Mouse (Mus musculus) hematopoietic stem cell, adult 5-6 weeks (primary cell): Measurements from ENCODE around the gene Il12rb2. TPM values are rescaled to one million over a fixed set of nuclear protein-coding genes. Genes with fewer than 3 reads are reported as not detected.

Source experiments
- ATAC-seq, 2 experiments: fragments of 125-278 bp in 1 of 2; replicated peaks in 1 of 2; 2 replicates each; pipeline ENCODE4 v1.8.0; 2016 to 2017; ENCODE audit warnings: inconsistent platforms in 2 of 2, mild to moderate bottlenecking in 2 of 2, moderate number of reproducible peaks in 2 of 2, low read depth in 1 of 2, moderate TSS enrichment in 1 of 2; ENCODE audit not compliant: low FRiP score in 2 of 2, poor library complexity in 2 of 2, severe bottlenecking in 2 of 2, insufficient read depth in 1 of 2, low TSS enrichment in 1 of 2
- total RNA-seq: library from RNA; stranded (forward); fragments of 172-1452, 232-1000 nt; gene quantifications from 2 replicates; pipeline ENCODE4 v1.2.3, GENCODE M21; 2017

Gene Il12rb2
- total RNA-seq, 1 experiment from 2014 or later, result 8.0 TPM

DNA sequence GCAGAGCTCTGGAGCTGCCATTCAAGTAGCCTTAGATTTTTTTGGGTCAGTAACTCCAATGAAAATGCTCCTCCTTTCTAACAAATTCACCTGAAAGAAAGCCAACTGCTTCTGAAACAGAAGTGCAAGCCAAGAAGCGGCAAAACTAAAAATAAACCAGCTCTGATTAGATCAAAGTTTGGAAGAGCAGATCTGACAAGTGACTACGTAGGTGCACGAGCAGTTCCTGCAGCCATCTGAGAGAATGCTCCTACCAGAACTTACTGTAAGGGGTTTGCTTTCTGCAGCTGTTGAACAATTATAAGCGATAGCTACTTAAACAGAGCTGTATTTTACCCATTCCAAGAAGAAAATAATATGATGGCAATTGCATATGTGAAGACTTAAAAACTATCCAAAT is 73.5 kb downstream of the Il12rb2 start:
- ATAC-seq, result no peak

DNA sequence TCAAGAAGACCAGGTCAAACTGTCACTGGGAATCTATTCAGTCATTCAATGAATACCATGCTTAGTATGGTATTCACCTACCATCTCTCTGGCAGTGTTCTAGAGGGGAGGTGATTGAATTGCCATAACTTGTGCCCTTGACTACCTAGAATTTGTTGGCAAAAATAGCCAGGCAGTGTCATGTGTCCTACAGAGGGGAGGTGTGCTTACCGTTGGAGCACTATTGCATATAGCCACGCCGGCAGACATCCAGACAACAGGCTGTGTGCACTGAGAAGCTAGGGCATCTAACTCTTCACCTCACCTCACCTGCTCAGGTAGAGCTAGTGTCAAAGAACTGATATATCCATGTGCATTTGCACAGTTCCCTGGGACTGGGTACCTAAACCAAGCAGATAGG is 74.8 kb downstream of the Il12rb2 start:
- no peak for ATAC-seq

DNA sequence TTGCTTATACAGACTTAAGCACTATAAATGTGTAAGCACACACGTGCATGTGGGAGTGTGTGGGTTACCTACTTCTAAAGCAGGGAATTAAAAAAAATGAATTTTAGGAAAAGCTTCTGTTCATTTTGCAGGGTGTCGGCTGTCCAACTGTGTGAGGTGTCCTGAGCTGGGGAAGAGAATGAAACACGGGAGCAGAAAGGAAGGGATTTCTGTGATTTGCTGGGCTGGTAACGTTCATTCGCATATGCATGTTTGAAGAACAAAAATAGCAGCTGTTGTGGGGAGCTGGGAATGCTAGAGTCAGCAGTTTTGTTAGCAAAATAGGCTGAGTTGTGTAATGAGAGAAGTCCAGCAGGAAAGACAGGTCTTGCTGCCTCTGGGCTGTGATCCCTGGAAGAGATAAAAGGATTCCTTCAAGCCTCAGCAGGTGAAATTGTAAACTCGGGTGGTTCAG is 75.3 kb downstream of the Il12rb2 start:
- ATAC-seq, result no peak

DNA sequence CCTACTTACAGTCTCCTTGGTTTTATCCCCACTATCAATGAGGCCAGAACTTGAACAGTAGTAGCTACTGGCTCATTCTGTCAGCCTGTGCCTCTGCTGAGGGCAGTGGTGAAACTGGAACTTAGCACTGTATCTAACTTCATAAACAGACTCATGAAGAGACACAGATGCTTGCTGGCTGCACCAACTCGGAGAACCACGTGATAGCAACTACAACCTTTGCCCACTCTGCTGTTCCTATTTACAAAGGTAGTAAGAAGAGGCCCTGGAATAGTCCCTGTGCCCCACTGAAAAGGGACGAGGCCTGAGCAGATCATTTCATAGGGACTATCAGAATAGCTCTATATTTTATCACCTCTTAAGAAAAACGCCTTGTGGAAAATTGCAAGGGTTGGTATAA is 75.7 kb downstream of the Il12rb2 start:
- no peak for ATAC-seq

DNA sequence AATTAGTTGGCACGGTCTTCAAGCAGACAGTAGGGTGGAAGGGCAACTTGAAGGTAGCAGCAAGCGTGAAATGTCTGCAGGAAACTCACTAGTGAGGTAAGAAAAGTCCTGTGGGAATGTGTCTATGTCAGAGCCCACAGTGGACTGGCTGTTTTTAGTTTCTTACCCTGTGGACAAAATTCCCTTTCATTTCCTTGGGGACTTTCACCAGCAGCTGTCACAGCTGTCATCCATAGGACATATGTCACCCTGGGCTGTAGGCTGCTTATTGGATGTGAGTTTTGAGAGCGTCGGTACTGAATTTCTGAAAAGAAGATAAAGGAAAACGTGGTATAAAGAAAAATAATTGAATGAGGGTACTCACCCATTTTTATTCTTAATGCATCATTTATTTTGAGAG is 77.2 kb downstream of the Il12rb2 start:
- no peak for ATAC-seq

DNA sequence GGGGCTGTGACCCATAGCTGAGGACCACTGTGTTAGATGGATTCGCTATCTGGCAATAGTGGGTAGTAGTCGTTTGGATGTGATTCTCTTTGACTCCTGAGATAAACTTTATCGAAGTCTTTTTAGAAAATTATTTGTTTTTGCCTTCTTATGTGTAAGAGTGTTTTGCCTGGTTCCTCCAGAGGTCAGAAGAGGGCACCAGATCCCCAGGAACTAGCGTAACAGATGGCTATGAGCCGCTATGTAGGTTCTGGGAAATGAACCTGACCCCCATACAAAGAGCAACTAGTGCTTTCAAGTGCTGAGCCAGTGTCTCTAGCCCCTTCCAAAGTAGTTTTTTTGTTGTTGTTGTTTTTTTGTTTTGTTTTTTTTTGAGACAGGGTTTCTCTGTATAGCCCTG is 79.9 kb downstream of the Il12rb2 start:
- ATAC-seq, result peak in 1 of 2 experiments; percentile 52; a peak in 1 of 4 replicates

DNA sequence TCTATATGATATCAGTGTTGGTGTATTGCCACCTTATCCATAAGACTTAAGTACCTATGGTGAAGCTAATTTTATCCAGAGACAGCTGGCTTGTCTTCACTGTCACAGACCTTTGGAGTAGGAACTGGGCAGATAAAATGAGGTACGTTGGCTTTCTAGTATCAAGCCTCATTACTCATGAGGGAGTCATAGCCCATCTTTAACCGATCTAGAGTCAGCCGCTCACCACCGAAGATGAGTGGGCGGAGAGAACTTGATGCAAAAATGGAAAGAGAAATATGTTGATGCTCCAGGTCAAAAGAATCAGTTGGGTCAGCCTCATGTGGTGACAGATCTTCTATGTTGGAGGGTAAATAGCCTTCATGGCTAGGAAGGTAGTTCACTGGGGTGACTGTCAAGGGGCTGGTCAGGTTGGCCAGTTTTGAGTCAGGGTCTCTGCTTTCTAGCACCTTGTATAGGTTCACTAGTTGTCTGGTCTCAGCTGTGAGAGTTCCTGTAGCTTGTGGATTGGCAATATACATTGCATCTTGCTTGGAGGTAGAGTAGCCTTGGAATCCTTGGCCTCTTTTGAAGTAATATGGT is 83.9 kb downstream of the Il12rb2 start:
- ATAC-seq, result no peak

DNA sequence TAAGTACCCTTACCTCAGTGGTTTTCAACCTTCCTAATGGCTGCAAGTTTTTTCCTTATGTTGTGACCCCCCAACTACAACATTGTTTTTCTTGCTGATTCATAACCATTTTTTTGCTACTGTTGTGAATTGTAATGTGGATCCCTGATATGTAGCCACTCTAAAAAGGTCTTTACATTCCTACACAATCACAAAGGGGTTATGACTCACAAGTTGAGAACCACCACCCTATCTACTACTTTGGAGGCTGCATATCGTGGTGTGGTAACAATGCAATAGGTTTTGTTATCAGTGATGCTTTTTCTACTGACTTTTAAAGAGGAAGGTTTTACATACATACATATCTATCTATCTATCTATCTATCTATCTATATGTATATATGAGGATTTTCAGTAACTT is 93.1 kb downstream of the Il12rb2 start:
- ATAC-seq, result no peak

DNA sequence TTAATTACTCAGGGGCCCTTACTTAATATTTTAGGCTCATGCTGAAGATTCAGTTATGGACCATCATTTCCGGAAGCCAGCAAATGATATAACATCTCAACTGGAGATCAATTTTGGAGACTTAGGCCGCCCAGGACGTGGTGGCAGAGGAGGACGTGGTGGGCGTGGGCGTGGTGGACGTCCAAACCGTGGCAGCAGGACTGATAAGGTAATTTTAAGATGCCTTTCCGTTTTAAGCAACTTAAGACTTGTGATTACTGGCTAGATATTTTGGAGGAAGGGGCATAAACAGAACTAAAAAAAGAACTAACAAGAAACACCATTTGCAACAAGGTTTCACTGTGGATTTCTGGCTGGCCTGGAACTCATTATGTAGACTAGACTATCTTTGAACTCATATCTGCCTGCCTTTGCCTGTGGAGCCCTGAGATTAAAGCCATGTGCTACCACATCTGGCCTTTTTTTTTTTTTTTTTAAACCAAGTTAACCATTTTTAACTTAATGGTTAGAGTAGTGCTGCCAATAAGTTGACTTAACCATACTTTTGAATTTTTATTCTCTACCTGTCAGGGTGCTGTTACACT is 94.3 kb downstream of the Il12rb2 start:
- peak in 1 of 2 experiments; percentile 37; a peak in 1 of 4 replicates for ATAC-seq

DNA sequence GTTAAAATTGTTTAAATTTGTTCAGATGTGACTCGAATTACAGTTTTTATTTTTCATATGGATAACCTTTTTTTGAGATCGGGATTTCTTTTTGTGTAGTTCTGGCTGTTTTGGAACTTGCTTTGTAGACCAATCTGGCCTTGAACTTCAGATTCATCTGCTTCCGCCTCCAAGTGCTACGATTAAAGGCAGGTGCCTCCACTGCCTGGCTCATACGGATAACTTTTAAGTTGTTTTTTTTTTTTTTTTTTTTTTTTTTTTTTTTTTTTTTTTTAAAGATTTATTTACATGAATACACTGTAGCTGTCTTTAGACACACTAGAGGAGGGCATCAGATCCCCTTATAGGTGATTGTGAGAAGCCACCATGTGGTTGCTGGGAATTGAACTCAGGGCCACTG is 98.0 kb downstream of the Il12rb2 start:
- ATAC-seq, result no peak

DNA sequence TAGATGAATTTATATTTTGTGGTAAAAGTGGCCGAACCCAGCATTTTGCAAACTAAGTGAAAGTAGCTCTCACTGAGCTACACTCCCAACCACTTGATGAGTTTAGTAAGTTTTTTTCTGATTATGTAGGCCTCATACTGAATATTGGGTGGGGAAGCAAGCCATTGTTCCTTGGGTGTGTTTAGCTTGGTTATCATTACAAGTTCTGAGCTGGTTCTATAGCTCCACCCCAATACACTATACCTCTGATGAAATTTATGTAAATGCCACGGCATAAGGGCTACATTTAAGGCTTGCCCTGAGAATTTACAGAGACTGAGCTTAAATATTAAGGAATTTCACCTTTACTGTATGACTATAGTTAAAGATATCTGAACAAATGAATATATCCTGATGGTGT is 106.5 kb downstream of the Il12rb2 start:
- ATAC-seq, result no peak

DNA sequence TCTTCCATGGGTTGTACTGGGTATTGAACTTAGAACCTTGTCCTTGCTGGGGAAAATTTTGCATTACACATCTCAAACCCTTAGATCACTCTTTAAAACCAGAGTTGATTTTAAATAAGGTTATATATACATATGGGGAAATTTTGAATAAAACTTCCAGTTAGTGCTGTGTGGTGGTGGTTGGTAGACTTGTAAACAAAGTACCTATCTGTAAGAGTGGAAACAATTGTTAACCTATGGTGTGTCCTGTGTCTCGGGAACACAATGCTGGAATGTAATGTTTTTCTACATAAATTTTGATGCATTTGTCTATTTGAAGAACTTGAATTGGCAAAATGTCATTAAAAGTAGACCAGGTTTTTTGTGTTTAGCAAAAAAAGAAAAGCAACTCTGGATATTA is 107.0 kb downstream of the Il12rb2 start:
- no peak for ATAC-seq

DNA sequence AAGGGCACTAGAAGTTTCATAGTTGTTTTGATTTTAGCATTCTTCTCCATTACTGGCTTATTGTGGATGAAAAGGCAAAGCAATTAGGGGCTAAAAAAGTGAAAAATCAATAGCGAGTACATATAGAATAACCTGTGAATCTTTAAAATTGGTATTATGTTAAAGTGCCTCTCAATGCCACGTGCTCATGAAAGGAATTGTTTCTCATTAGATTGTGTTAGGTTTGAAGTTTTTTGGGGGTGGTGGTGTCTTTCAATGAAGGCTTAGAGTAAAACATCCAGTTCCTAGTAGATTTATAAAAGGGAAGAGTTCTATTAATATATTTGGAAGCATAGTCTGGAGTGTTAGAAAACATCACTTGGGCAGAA is 107.8 kb downstream of the Il12rb2 start:
- ATAC-seq, result no peak

DNA sequence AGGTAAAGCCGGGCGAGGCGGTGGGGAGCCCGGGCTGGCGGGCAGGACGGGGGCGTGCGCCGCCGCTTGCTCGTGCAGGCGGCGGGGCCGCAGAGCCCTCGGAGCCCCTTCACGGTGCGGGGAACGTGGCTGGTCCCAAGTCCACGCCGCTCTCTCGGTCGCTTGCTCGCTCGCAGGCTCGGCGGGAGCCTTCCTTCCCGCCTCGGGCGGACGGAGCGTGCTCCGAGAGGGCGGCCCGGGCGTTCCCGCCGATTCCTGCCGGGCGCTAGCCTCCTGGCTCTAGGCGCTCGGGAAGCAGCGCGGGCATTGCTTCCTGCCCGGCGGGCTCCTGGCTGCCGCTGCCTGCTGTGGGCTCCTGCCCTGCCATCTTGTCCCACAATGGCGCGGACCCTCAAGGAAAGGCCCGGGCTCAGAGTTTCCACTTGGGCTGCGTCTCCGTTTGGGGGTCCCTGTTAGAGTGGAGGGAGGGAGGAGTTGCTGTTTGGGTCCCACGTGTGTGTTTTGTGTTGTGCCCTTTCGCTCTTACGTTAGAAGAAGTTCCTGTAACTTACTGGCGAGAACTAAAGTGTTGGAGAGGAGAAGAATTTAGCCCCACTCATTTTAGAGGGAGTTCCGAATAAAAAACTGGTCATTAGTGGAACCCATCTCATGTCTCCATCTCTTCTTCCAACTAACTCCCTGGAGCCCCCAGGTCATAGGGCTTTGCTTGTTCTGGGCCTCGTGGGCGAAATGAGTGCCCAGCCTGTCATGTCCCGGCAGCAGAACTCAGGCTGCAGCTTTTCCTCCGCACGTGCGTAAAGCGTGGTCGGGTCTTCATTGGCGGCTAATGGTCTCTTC is 108.4 kb downstream of the Il12rb2 start:
- no peak for ATAC-seq

DNA sequence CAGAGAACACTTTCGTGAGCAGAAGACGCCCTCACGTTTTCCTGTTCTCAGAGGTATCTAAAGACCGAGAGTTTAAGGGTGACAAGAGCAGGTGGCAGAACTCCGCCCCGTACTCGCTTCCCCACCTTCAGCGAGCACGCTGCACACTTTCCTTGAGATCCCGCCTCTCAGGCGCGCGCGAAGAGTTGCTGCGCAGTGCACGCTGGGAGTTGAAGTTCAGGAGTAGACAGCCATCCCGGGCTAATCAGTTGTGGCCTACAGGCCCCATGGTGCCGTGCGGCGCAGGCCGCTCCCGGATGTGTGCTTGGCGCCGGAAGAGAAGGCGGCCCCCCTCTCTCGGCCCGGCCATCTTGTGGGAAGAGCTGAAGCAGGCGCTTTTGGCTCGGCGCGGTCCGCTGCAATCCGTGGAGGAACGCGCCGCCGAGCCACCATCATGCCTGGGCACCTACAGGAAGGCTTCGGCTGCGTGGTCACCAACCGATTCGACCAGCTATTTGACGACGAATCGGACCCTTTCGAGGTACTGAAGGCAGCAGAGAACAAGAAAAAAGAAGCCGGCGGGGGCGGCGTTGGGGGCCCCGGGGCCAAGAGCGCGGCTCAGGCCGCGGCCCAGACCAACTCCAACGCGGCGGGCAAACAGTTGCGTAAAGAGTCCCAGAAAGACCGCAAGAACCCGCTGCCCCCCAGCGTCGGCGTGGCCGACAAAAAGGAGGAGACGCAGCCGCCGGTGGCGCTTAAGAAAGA is 109.2 kb downstream of the Il12rb2 start:
- ATAC-seq, result peak; percentile 94 to 97

DNA sequence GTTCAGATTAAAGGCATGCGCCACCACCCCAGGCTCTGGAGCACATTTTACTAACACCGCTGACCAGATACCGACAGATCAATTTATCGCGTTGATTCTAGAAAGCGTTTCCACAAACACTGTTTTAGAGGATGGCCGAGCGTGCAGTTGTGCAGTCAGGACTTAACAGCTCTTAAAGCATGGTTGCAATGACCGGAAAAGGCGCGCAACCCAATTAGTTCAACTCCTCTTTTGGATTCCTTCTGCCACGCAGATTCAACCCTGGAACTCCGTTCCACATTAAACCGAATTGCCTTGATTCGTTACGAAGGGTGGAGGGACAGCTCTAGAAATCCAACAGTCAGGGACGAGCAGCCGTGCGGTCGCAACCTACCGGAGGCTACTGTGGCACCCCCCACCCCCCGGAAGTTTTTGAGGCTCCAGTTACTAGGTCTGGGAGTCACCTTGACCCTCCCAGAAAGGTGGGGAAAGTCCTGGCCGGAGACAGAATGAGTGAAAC is 109.8 kb downstream of the Il12rb2 start:
- peak; percentile 58 to 63 for ATAC-seq

DNA sequence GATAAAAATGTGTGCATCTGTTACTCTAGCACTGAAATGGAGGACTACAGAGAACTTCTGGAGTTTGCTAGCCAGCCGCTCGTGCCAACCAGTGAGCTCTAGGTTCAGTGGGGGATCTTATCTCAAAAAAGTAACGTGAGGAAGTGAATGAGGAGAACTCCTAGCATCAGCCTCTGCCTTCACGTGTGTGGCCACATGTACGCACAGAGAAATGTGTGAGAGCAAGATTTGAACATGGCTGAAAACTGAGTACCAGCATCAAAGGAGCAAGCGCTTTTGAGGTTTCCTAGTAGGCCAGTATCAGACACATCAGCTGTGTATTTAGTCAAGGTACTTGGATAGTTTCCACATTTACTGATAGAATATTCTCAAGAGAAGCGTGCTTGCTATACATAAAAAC is 111.1 kb downstream of the Il12rb2 start:
- no peak for ATAC-seq

DNA sequence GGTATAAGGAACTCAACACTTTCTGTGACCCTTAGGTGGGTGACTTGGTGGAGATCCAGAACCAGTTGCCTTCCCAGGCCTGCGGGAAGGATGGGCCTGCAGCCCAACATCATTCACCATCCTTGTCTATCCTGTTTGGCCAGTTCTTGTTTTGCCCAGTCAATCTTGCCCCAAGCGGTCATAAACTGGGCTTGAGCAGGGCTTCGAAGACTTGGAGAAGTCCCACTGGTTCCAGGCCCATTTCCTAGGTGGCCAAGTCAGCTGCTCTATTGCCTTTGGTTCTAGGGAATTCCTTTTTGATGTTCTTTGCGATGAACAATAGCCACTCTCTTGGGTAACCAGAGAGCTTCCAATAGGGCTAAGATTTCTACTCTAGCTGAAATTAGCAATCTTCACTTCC is 124.9 kb downstream of the Il12rb2 start:
- no peak for ATAC-seq
